Mouse (Mus musculus) small intestine, adult 2 months (tissue): ENCODE measurements around the gene Srgap3. TPM values are rescaled to one million over a fixed set of nuclear protein-coding genes. Genes with fewer than 3 reads are reported as not detected.

ENCODE experiments used
- H3K27ac ChIP-seq: fragments of 200-500 bp; 2 replicates; pipeline ENCODE4 v1.5.1; 2012; ENCODE audit warnings: low read depth, low read length, control low read depth, inconsistent platforms; ENCODE audit not compliant: insufficient read depth
- H3K27me3 ChIP-seq: fragments of 200-500 bp; 2 replicates; pipeline ENCODE4 v1.6.1; 2012; ENCODE audit warnings: mild to moderate bottlenecking, moderate library complexity, low read length, inconsistent platforms; ENCODE audit not compliant: control insufficient read depth, insufficient read depth
- H3K36me3 ChIP-seq: fragments of 200-500 bp; 2 replicates; pipeline ENCODE4 v1.6.1; 2012; ENCODE audit warnings: mild to moderate bottlenecking, low read length, control low read depth, inconsistent platforms; ENCODE audit not compliant: control insufficient read depth, insufficient read depth
- H3K4me1 ChIP-seq: fragments of 200-500 bp; 2 replicates; pipeline ENCODE4 v1.6.1; 2012; ENCODE audit warnings: low read length, inconsistent platforms, mixed read lengths; ENCODE audit not compliant: control insufficient read depth, insufficient read depth, insufficient read length
- H3K4me3 ChIP-seq: fragments of 200-500 bp; 2 replicates; pipeline ENCODE4 v1.5.1; 2012; ENCODE audit warnings: low read depth, mild to moderate bottlenecking, control low read depth, inconsistent platforms, low read length, moderate library complexity
- CTCF ChIP-seq: fragments of 200-500 bp; IDR thresholded peaks from 2 replicates; pipeline ENCODE4 v1.5.1; 2012; ENCODE audit warnings: low read depth, mild to moderate bottlenecking, control low read depth, inconsistent platforms, low read length, moderate library complexity, mixed read lengths; ENCODE audit not compliant: insufficient replicate concordance, insufficient read length; ENCODE audit errors: extremely low read depth
- POLR2A ChIP-seq: fragments of 200-500 bp; IDR thresholded peaks from 2 replicates; pipeline ENCODE4 v1.6.1; 2012; ENCODE audit warnings: low read depth, mild to moderate bottlenecking, control low read depth, inconsistent platforms, low read length, moderate library complexity
- WGBS: fragments of 180-500 bp; shearing (Covaris S2); methylation state at CpG from one replicate; pipeline ENCODE4 v1.1.7; 2018; 5-methylcytosine and 5-hydroxymethylcytosine counted together
- polyA plus RNA-seq: library from polyadenylated mRNA; depleted of rRNA; stranded (reverse); fragments of >200 nt; gene quantifications from 2 replicates; pipeline ENCODE4 v1.2.3, GENCODE M21; 2012

The Srgap3 gene
- polyA plus RNA-seq, 1 experiment = 0.63 TPM

- 74% methylated on average over 6 of the region's 6 CpGs for WGBS
- TF ChIP-seq POLR2A (no peak), CTCF (no peak)
- Histone ChIP-seq H3K27ac (no peak overlapping the region), H3K4me1 (no peaks in the 10 kb centered on the region), H3K36me3 (no peaks in the 10 kb centered on the region), H3K4me3 (no peak overlapping the region), H3K27me3 (no peaks in the 10 kb centered on the region)
Measured at GRCm38 (mm10) chr6:112789901-112790300, 157.2 kb downstream of the Srgap3 start.

- TF ChIP-seq CTCF = no peak
- no peak for TF ChIP-seq POLR2A
Measured at GRCm38 (mm10) chr6:112788617-112789016, 158.4 kb downstream of the Srgap3 start.

GRCm38 (mm10) chr6:112788174-112788573 is 158.9 kb downstream of the Srgap3 start:
- TF ChIP-seq POLR2A = no peak
- no peak for TF ChIP-seq CTCF

More at GRCm38 (mm10) chr6:112788617-112789016, 158.4 kb downstream of the Srgap3 start:
- H3K4me1 ChIP-seq = no peaks in the 10 kb centered on the region
- no peak overlapping the region for H3K27ac ChIP-seq
- no peaks in the 10 kb centered on the region for H3K36me3 ChIP-seq
- 52% methylated on average over 10 of the region's 10 CpGs for WGBS
- H3K27me3 ChIP-seq = no peaks in the 10 kb centered on the region
- H3K4me3 ChIP-seq = no peak overlapping the region

GRCm38 (mm10) chr6:112781409-112782093 is 165.5 kb downstream of the Srgap3 start:
- WGBS = 59% methylated on average over 10 of the region's 10 CpGs
- Histone ChIP-seq H3K4me1 (no peaks in the 10 kb centered on the region), H3K36me3 (no peaks in the 10 kb centered on the region), H3K27me3 (no peaks in the 10 kb centered on the region), H3K4me3 (no peak overlapping the region), H3K27ac (no peak overlapping the region)
- no peak for TF ChIP-seq CTCF
- no peak for TF ChIP-seq POLR2A

More at GRCm38 (mm10) chr6:112788174-112788573, 158.9 kb downstream of the Srgap3 start:
- Histone ChIP-seq H3K27ac (no peak overlapping the region), H3K27me3 (no peaks in the 10 kb centered on the region), H3K4me1 (no peaks in the 10 kb centered on the region), H3K4me3 (no peak overlapping the region), H3K36me3 (no peaks in the 10 kb centered on the region)
- WGBS = 82% methylated on average over 1 of the region's 1 CpGs

GRCm38 (mm10) chr6:112778211-112778610 is 168.9 kb downstream of the Srgap3 start:
- no peak overlapping the region for H3K4me3 ChIP-seq
- WGBS = 74% methylated on average over 3 of the region's 3 CpGs
- H3K27ac ChIP-seq = no peak overlapping the region
- TF ChIP-seq POLR2A = no peak
- no peak for TF ChIP-seq CTCF
- no peaks in the 10 kb centered on the region for H3K27me3 ChIP-seq
- no peaks in the 10 kb centered on the region for H3K36me3 ChIP-seq
- no peaks in the 10 kb centered on the region for H3K4me1 ChIP-seq

- TF ChIP-seq POLR2A (no peak), CTCF (no peak)
- Histone ChIP-seq H3K4me1 (no peaks in the 10 kb centered on the region), H3K27me3 (no peaks in the 10 kb centered on the region), H3K4me3 (no peak overlapping the region), H3K36me3 (no peaks in the 10 kb centered on the region), H3K27ac (no peak overlapping the region)
- WGBS = 88% methylated on average over 6 of the region's 6 CpGs
Measured at GRCm38 (mm10) chr6:112776718-112777117, 170.3 kb downstream of the Srgap3 start.

- no peaks in the 10 kb centered on the region for H3K4me1 ChIP-seq
- H3K27ac ChIP-seq = no peak overlapping the region
Measured at GRCm38 (mm10) chr6:112773754-112774153, 173.3 kb downstream of the Srgap3 start.

GRCm38 (mm10) chr6:112770996-112771395 is 176.1 kb downstream of the Srgap3 start:
- H3K27ac ChIP-seq = no peak overlapping the region
- no peak overlapping the region for H3K4me3 ChIP-seq
- no peak for TF ChIP-seq CTCF
- TF ChIP-seq POLR2A = no peak
- no peaks in the 10 kb centered on the region for H3K4me1 ChIP-seq
- H3K36me3 ChIP-seq = no peaks in the 10 kb centered on the region
- H3K27me3 ChIP-seq = no peaks in the 10 kb centered on the region
- WGBS = 82% methylated on average over 2 of the region's 2 CpGs

More at GRCm38 (mm10) chr6:112773754-112774153, 173.3 kb downstream of the Srgap3 start:
- TF ChIP-seq POLR2A (no peak), CTCF (no peak)
- 90% methylated on average over 7 of the region's 7 CpGs for WGBS
- Histone ChIP-seq H3K4me3 (no peak overlapping the region), H3K36me3 (no peaks in the 10 kb centered on the region), H3K27me3 (no peaks in the 10 kb centered on the region)
